Mouse (Mus musculus): Measurements from ENCODE around the gene Gm17535.
"Not testable (repeated sequence)": the region's sequence is repeated elsewhere in the genome, so short reads cannot be mapped to it uniquely, and the experiment has no call there.

The Gm17535 gene

GRCm38 (mm10) chr9:3024912-3025467 is 9.4 kb upstream of the Gm17535 start, which contains the start of gene Gm10717:
TSS of gene Gm10717 (plus strand) at chr9:3025417.
- in situ Hi-C loops (cut with MboI): not testable (repeated sequence)

- in situ Hi-C loops (cut with MboI): not testable (repeated sequence)
These were observed 8.7 kb upstream of the Gm17535 start for GRCm38 (mm10) chr9:3025653-3026052.

GRCm38 (mm10) chr9:3026136-3026535 is 8.3 kb upstream of the Gm17535 start:
- in situ Hi-C loops (cut with MboI): not testable (repeated sequence)

GRCm38 (mm10) chr9:3026741-3027140 is 7.7 kb upstream of the Gm17535 start:
- in situ Hi-C loops (cut with MboI): not testable (repeated sequence)

- in situ Hi-C loops (cut with MboI): not testable (repeated sequence)
These were observed 7.2 kb upstream of the Gm17535 start for GRCm38 (mm10) chr9:3027200-3027599.

GRCm38 (mm10) chr9:3029276-3030000 is 5.0 kb upstream of the Gm17535 start:
- in situ Hi-C loops (cut with MboI): not testable (repeated sequence)

GRCm38 (mm10) chr9:3030677-3031318 is 3.6 kb upstream of the Gm17535 start:
- in situ Hi-C loops (cut with MboI): not testable (repeated sequence)

- in situ Hi-C loops (cut with MboI): not testable (repeated sequence)
These were observed 2.2 kb downstream of the Gm17535 start, which contains the start of gene Gm10715 for GRCm38 (mm10) chr9:3036577-3036976. TSS of gene Gm10715 (plus strand) at chr9:3036877.

- in situ Hi-C loops (cut with MboI): not testable (repeated sequence)
These were observed 3.8 kb downstream of the Gm17535 start for GRCm38 (mm10) chr9:3038161-3038560.
